Mouse (Mus musculus) liver, embryonic 11.5 days (tissue): ENCODE measurements around the gene Foxd1. TPM values are rescaled to one million over a fixed set of nuclear protein-coding genes. Genes with fewer than 3 reads are reported as not detected.
A peak's percentile ranks its signal among the peaks of the same experiment; 100 is the strongest.

ENCODE experiments used
- ATAC-seq: fragments of 200-750 bp; cut with Nextera tagmentation; replicated peaks from 2 replicates; pipeline ENCODE4 v1.8.0; 2017; ENCODE audit warnings: moderate number of reproducible peaks, mild to moderate bottlenecking, moderate TSS enrichment, moderate library complexity; ENCODE audit not compliant: low FRiP score
- DNase-seq: peaks from one replicate; pipeline ENCODE4 v3.0.0-alpha.2; 2017; ENCODE audit warnings: low spot score
- H3K27ac ChIP-seq: fragments of 300-500 bp; sonication (generic); 2 replicates; pipeline ENCODE4 v1.5.1; 2014; ENCODE audit warnings: mild to moderate bottlenecking, low read depth, low read length, control low read depth
- H3K27me3 ChIP-seq: fragments of 300-500 bp; sonication (generic); replicated peaks from 2 replicates; pipeline ENCODE4 v1.6.1; 2014; ENCODE audit warnings: low read length, mixed read lengths; ENCODE audit not compliant: control insufficient read depth, insufficient read depth
- H3K36me3 ChIP-seq: fragments of 300-500 bp; sonication (generic); 2 replicates; pipeline ENCODE4 v1.6.1; 2014; ENCODE audit warnings: mild to moderate bottlenecking, low read length, moderate library complexity, mixed read lengths; ENCODE audit not compliant: control insufficient read depth, insufficient read depth
- H3K4me1 ChIP-seq: fragments of 300-500 bp; sonication (generic); replicated peaks from 2 replicates; pipeline ENCODE4 v1.6.1; 2014; ENCODE audit warnings: low read length, mixed read lengths; ENCODE audit not compliant: control insufficient read depth, insufficient read depth
- H3K4me2 ChIP-seq: fragments of 300-500 bp; sonication (generic); 2 replicates; pipeline ENCODE4 v1.6.1; 2014; ENCODE audit warnings: mild to moderate bottlenecking, control low read depth, moderate library complexity
- H3K4me3 ChIP-seq: fragments of 300-500 bp; sonication (generic); 2 replicates; pipeline ENCODE4 v1.5.1; 2014; ENCODE audit warnings: low read depth, low read length, control low read depth
- H3K9ac ChIP-seq: fragments of 300-500 bp; sonication (generic); 2 replicates; pipeline ENCODE4 v1.6.1; 2014; ENCODE audit warnings: low read depth, low read length, control low read depth
- H3K9me3 ChIP-seq: fragments of 300-500 bp; sonication (generic); 2 replicates; pipeline ENCODE4 v1.6.1; 2016; ENCODE audit warnings: low read length, inconsistent platforms, mixed read lengths; ENCODE audit not compliant: control insufficient read depth
- WGBS: fragments of 180-500 bp; shearing (Covaris S2); extraction: QIAGEN DNeasy Blood & Tissue Kit; methylation state at CpG from one replicate; pipeline ENCODE4 v1.1.7; 2014; 5-methylcytosine and 5-hydroxymethylcytosine counted together
- polyA plus RNA-seq: library from polyadenylated mRNA; unstranded; fragments of >200 nt; fragmentation: Nextera tagmentation; extraction: Ambion mirVana; gene quantifications from 2 replicates; pipeline ENCODE4 v1.2.1, GENCODE M21; 2014

Gene Foxd1
- polyA plus RNA-seq, 1 experiment from 2014 or later, result not detected

GRCm38 (mm10) chr13:98358424-98359181 is 4.6 kb downstream of the Foxd1 start:
- Histone ChIP-seq H3K9me3 (no peaks in the 10 kb centered on the region), H3K27me3 (peaks cover 94% of the 10 kb centered on the region), H3K4me2 (no peak overlapping the region), H3K9ac (no peak overlapping the region), H3K27ac (no peak overlapping the region), H3K36me3 (no peaks in the 10 kb centered on the region), H3K4me1 (peaks cover 7% of the 10 kb centered on the region), H3K4me3 (no peak overlapping the region)
- ATAC-seq (no peak), DNase-seq (no peak)
- 5% methylated on average over 23 of the region's 23 CpGs for WGBS

DNA sequence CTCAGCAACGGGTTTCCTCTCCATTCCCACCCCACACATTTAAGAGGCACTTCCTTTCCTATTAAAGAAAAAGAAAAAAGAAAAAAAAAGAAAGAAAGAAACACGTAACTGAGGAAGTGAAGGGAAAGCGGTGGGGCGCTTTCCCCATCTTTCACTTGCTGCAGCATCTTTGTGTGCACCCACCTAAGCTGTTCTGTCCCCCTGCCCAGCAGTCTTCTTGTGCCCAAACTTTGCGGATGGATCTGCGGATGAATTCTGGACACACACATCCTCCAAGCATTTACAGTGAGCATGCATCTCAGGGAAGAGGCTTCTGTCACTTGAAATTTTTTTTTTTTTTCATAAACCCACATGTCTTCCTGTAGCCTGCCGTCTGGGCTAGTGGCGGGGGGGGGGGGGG is 5.3 kb downstream of the Foxd1 start:
- H3K36me3 ChIP-seq, result no peaks in the 10 kb centered on the region
- no peak overlapping the region for H3K27ac ChIP-seq
- DNase-seq (no peak), ATAC-seq (no peak)
- peaks cover 92% of the 10 kb centered on the region for H3K27me3 ChIP-seq
- WGBS, result 3% methylated on average over 6 of the region's 8 CpGs
- no peak overlapping the region for H3K9ac ChIP-seq
- no peak overlapping the region for H3K4me3 ChIP-seq
- H3K4me1 ChIP-seq, result peaks cover under 1% of the 10 kb centered on the region
- H3K9me3 ChIP-seq, result no peaks in the 10 kb centered on the region
- no peak overlapping the region for H3K4me2 ChIP-seq

DNA sequence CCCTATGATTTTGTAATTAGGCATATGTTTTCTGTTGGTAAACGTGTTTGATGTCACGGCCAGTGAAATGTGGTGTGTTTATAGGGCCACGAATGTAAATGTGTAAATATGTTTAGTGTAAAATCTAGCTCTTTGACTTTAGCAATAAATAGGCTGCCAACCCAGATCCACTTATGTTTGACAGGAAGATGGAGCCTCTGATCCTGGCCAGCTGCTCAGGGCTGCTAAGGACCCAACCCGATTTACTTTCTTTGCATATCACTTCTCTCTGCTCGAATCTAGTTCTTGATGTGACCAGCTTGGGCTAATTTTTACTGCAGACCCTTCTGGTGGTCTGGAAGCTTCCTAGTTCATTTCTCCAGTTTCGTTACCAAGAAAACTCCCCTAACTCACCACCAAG is 6.3 kb downstream of the Foxd1 start:
- Histone ChIP-seq H3K27me3 (peaks cover 92% of the 10 kb centered on the region), H3K27ac (no peak overlapping the region), H3K9me3 (no peaks in the 10 kb centered on the region), H3K4me3 (no peak overlapping the region), H3K36me3 (no peaks in the 10 kb centered on the region), H3K4me1 (no peaks in the 10 kb centered on the region), H3K9ac (no peak overlapping the region), H3K4me2 (no peak overlapping the region)
- WGBS, result 3% methylated on average over 6 of the region's 6 CpGs
- DNase-seq (no peak), ATAC-seq (no peak)

- peaks cover 3% of the 10 kb centered on the region; the same call in 1 of the 2 replicates for H3K4me1 ChIP-seq
- H3K4me3 ChIP-seq, result no peak overlapping the region
- no peak overlapping the region for H3K4me2 ChIP-seq
- no peaks in the 10 kb centered on the region for H3K36me3 ChIP-seq
- H3K9me3 ChIP-seq, result no peaks in the 10 kb centered on the region
- H3K9ac ChIP-seq, result no peak overlapping the region
- H3K27ac ChIP-seq, result no peak overlapping the region
- 6% methylated on average over 5 of the region's 5 CpGs for WGBS
- peaks cover 92% of the 10 kb centered on the region for H3K27me3 ChIP-seq
- DNase-seq, result no peak
- no peak for ATAC-seq
These were observed 7.1 kb downstream of the Foxd1 start for GRCm38 (mm10) chr13:98361161-98361560.

DNA sequence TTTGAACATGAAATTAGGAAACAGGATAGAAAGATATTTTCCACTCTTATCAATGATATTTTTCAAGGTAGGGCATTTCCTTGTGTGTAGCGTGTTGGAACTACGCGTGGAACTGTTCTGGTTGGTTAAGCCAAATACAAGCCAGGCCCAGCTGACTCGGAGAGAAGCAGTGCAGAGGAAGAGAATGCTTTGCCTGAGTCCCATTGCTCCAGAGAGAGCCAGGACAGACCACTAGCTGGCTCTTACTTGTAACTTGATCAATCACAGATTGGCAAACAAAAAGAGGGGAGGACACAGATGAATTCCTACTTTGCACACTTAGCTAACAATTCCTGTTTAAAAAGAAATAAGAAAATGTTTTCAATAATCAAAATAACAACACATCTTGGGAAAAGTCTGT is 9.0 kb downstream of the Foxd1 start:
- DNase-seq (no peak), ATAC-seq (no peak)
- no peak overlapping the region for H3K9ac ChIP-seq
- peaks cover 4% of the 10 kb centered on the region; the same call in 1 of the 2 replicates for H3K4me1 ChIP-seq
- peaks cover 94% of the 10 kb centered on the region for H3K27me3 ChIP-seq
- H3K4me3 ChIP-seq, result no peak overlapping the region
- 5% methylated on average over 4 of the region's 4 CpGs for WGBS
- no peaks in the 10 kb centered on the region for H3K36me3 ChIP-seq
- H3K9me3 ChIP-seq, result no peaks in the 10 kb centered on the region
- no peak overlapping the region for H3K4me2 ChIP-seq
- H3K27ac ChIP-seq, result no peak overlapping the region

- Histone ChIP-seq H3K4me1 (peaks cover 4% of the 10 kb centered on the region; the same call in 1 of the 2 replicates), H3K27me3 (peaks cover 94% of the 10 kb centered on the region), H3K9ac (no peak overlapping the region), H3K36me3 (no peaks in the 10 kb centered on the region), H3K4me3 (no peak overlapping the region), H3K4me2 (no peak overlapping the region), H3K27ac (no peak overlapping the region), H3K9me3 (no peaks in the 10 kb centered on the region)
- 5% methylated on average over 8 of the region's 8 CpGs for WGBS
- ATAC-seq (no peak), DNase-seq (no peak)
These were observed 11.0 kb downstream of the Foxd1 start for GRCm38 (mm10) chr13:98365081-98365480.

- Histone ChIP-seq H3K36me3 (no peaks in the 10 kb centered on the region), H3K9me3 (no peaks in the 10 kb centered on the region), H3K4me1 (peaks cover 4% of the 10 kb centered on the region; the same call in 1 of the 2 replicates), H3K9ac (no peak overlapping the region), H3K27ac (no peak overlapping the region), H3K27me3 (peaks cover 90% of the 10 kb centered on the region), H3K4me3 (peak overlapping the region; percentile 26), H3K4me2 (peak overlapping the region; percentile 43)
- DNase-seq (peak; percentile 51), ATAC-seq (no peak)
- WGBS, result 2% methylated on average over 52 of the region's 52 CpGs
These were observed 11.9 kb downstream of the Foxd1 start for GRCm38 (mm10) chr13:98365766-98366421.

GRCm38 (mm10) chr13:98366469-98367275 is 12.6 kb downstream of the Foxd1 start:
- peak overlapping the region; percentile 43 for H3K4me2 ChIP-seq

More at GRCm38 (mm10) chr13:98366469-98367275, 12.6 kb downstream of the Foxd1 start:
- Histone ChIP-seq H3K4me3 (peak overlapping the region; percentile 26), H3K27ac (no peak overlapping the region), H3K9ac (no peak overlapping the region), H3K9me3 (no peaks in the 10 kb centered on the region), H3K4me1 (peaks cover 4% of the 10 kb centered on the region; the same call in 1 of the 2 replicates), H3K27me3 (peaks cover 89% of the 10 kb centered on the region), H3K36me3 (no peaks in the 10 kb centered on the region)
- no peak for DNase-seq
- 3% methylated on average over 43 of the region's 43 CpGs for WGBS
- no peak for ATAC-seq
